Mouse (Mus musculus) forebrain, embryonic 13.5 days (tissue): ENCODE measurements around the gene Mefv. TPM values are rescaled to one million over a fixed set of nuclear protein-coding genes. Genes with fewer than 3 reads are reported as not detected.

Experiments
- ATAC-seq: fragments of 200-750 bp; cut with Nextera tagmentation; 2 replicates; pipeline ENCODE4 v1.8.0; 2017
- H3K27ac ChIP-seq: fragments of 300-500 bp; sonication (generic); 2 replicates; pipeline ENCODE4 v1.5.1; 2015; ENCODE audit warnings: inconsistent platforms, mild to moderate bottlenecking, moderate library complexity
- H3K27me3 ChIP-seq: fragments of 300-500 bp; sonication (generic); 2 replicates; pipeline ENCODE4 v1.6.1; 2015; ENCODE audit warnings: mild to moderate bottlenecking, inconsistent platforms
- H3K36me3 ChIP-seq: fragments of 300-500 bp; sonication (generic); 2 replicates; pipeline ENCODE4 v1.6.1; 2015; ENCODE audit warnings: mild to moderate bottlenecking, inconsistent platforms; ENCODE audit not compliant: poor library complexity, severe bottlenecking
- H3K4me1 ChIP-seq: fragments of 300-500 bp; sonication (generic); 2 replicates; pipeline ENCODE4 v1.6.1; 2015; ENCODE audit warnings: inconsistent platforms
- H3K4me2 ChIP-seq: fragments of 300-500 bp; sonication (generic); 2 replicates; pipeline ENCODE4 v1.6.1; 2015; ENCODE audit warnings: inconsistent platforms, mild to moderate bottlenecking, moderate library complexity
- H3K4me3 ChIP-seq: fragments of 300-500 bp; sonication (generic); 2 replicates; pipeline ENCODE4 v1.5.1; 2015; ENCODE audit warnings: mild to moderate bottlenecking, inconsistent platforms
- H3K9ac ChIP-seq: fragments of 300-500 bp; sonication (generic); 2 replicates; pipeline ENCODE4 v1.6.1; 2015; ENCODE audit warnings: mild to moderate bottlenecking, inconsistent platforms
- H3K9me3 ChIP-seq: fragments of 300-500 bp; sonication (generic); replicated peaks from 2 replicates; pipeline ENCODE4 v1.6.1; 2016; ENCODE audit warnings: inconsistent platforms
- WGBS: fragments of 180-500 bp; shearing (Covaris S2); methylation state at CpG from one replicate; pipeline ENCODE4 v1.1.7; 2015; 5-methylcytosine and 5-hydroxymethylcytosine counted together
- polyA plus RNA-seq: library from polyadenylated mRNA; unstranded; fragments of >200 nt; fragmentation: Nextera tagmentation; extraction: Ambion mirVana; gene quantifications from 2 replicates; pipeline ENCODE4 v1.2.1, GENCODE M21; 2015

The Mefv gene
- not detected in 2 replicates for polyA plus RNA-seq

- no peak within 1 kb of the TSS for H3K4me2 ChIP-seq
- H3K4me1 ChIP-seq = no peaks in the 10 kb centered on the region
- no peak within 1 kb of the TSS for H3K9ac ChIP-seq
- no peaks in the 10 kb centered on the region for H3K9me3 ChIP-seq
- ATAC-seq = no peak
- no peak within 1 kb of the TSS for H3K27ac ChIP-seq
- H3K27me3 ChIP-seq = no peaks in the 10 kb centered on the region
- H3K36me3 ChIP-seq = no peaks in the 10 kb centered on the region
- WGBS = 95% methylated on average over 6 of the region's 6 CpGs
- no peak within 1 kb of the TSS for H3K4me3 ChIP-seq
Measured at GRCm38 (mm10) chr16:3717980-3718379, at the start of gene Mefv. Gene Mefv, minus strand, starts transcription at chr16:3718097.

DNA sequence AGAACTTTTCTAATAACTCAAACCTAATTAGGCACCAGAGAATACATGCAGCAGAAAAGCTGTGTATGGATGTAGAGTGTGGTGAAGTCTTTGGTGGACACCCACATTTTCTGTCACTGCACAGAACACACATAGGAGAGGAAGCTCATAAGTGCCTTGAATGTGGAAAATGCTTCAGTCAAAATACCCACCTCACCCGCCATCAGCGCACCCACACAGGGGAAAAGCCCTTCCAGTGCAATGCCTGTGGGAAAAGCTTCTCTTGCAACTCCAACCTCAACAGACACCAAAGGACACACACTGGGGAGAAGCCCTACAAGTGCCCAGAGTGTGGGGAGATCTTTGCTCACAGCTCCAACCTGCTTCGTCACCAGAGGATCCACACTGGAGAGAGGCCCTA lies 31.1 kb upstream of the Mefv start:
- H3K27me3 ChIP-seq = no peaks in the 10 kb centered on the region
- peaks cover 23% of the 10 kb centered on the region for H3K4me1 ChIP-seq
- H3K4me3 ChIP-seq = no peak overlapping the region
- no peak for ATAC-seq
- H3K27ac ChIP-seq = no peak overlapping the region
- peaks cover 70% of the 10 kb centered on the region for H3K36me3 ChIP-seq
- peaks cover 22% of the 10 kb centered on the region for H3K9me3 ChIP-seq
- H3K4me2 ChIP-seq = no peak overlapping the region
- WGBS = 99% methylated on average over 3 of the region's 3 CpGs
- H3K9ac ChIP-seq = no peak overlapping the region

GRCm38 (mm10) chr16:3745656-3746055 lies 27.8 kb upstream of the Mefv start:
- H3K27me3 ChIP-seq = no peaks in the 10 kb centered on the region
- H3K9me3 ChIP-seq = peaks cover 22% of the 10 kb centered on the region
- H3K27ac ChIP-seq = no peak overlapping the region
- 97% methylated on average over 4 of the region's 4 CpGs for WGBS
- H3K4me2 ChIP-seq = peak overlapping the region; percentile 91
- peak overlapping the region; percentile 45; the same call in 1 of the 2 replicates for H3K9ac ChIP-seq
- ATAC-seq = no peak
- peaks cover 27% of the 10 kb centered on the region for H3K4me1 ChIP-seq
- peaks cover 49% of the 10 kb centered on the region for H3K36me3 ChIP-seq
- H3K4me3 ChIP-seq = peak overlapping the region; percentile 91

DNA sequence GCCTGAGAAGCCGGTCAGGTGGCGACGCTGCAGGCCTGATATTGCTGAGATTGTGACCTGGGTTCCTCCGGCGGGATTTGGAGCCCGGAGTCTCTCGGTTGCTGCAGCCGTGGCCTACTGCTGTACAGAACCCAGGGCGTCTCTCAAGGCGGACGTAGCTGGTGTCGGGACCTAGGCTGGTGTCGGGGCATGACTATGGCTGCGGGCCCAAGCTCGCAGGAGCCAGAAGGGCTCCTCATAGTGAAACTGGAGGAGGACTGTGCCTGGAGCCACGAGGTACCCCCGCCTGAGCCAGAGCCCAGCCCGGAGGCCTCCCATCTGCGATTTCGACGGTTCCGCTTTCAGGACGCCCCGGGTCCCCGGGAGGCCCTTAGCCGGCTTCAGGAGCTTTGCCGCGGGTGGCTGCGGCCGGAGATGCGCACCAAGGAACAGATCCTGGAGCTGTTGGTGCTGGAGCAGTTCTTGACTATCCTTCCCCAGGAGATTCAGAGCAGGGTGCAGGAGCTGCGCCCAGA lies 26.3 kb upstream of the Mefv start:
- Histone ChIP-seq H3K4me3 (peak overlapping the region; percentile 91), H3K4me2 (peak overlapping the region; percentile 91), H3K9me3 (peaks cover 13% of the 10 kb centered on the region), H3K36me3 (peaks cover 35% of the 10 kb centered on the region), H3K9ac (peak overlapping the region; percentile 88), H3K4me1 (peaks cover 27% of the 10 kb centered on the region), H3K27ac (peak overlapping the region; percentile 80), H3K27me3 (no peaks in the 10 kb centered on the region)
- ATAC-seq = no peak
- under 1% methylated on average over 32 of the region's 32 CpGs for WGBS

DNA sequence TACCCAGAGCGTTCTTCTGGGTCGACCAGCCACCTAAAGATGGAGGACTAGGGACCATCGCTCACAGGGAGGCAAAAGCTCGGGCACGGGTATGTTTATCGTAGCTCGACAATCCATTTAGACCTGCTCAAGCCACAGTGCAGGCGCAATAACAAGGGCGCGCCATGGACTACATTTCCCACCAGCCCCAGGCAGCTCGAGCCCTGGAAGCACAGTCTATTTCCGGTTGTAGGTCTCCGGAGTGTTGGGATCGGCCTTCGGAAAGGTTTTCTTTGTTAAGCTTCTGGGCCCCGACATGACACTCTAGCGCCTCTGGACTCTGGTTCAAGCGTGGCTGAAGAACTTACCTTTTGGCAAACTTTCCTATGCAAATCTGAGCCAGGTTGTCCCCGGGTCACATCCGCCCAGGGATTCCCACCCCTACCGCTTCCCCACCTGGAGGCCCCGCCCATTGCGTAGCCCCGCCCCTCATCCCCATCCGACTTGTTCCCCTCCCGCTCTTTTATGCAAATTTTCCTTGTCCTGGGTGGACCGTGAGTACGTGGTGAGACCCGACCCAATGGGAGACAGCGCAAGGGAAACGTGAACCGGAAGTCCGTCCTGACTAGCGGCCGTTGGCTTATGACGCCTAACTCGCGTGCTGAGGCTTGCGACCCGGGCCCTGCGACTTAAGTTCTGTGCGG lies 25.7 kb upstream of the Mefv start, which contains the start of gene Zfp263:
Gene Zfp263 (plus strand): TSS at position 591 of the 683 bp plus-strand sequence.
- H3K36me3 ChIP-seq = peaks cover 29% of the 10 kb centered on the region
- peak within 1 kb of the TSS; percentile 91 for H3K4me2 ChIP-seq
- no peaks in the 10 kb centered on the region for H3K27me3 ChIP-seq
- WGBS = under 1% methylated on average over 42 of the region's 42 CpGs
- ATAC-seq = peak; percentile 98
- H3K9ac ChIP-seq = peak within 1 kb of the TSS; percentile 88
- peak within 1 kb of the TSS; percentile 91 for H3K4me3 ChIP-seq
- H3K9me3 ChIP-seq = peaks cover 7% of the 10 kb centered on the region
- H3K27ac ChIP-seq = peak within 1 kb of the TSS; percentile 80
- peaks cover 27% of the 10 kb centered on the region for H3K4me1 ChIP-seq

- H3K36me3 ChIP-seq = peaks cover 19% of the 10 kb centered on the region
- 0 out of 2 replicates have a peak, but pooled peaks cover 2% of the 10 kb centered on the region for H3K9me3 ChIP-seq
- no peak for ATAC-seq
- H3K4me2 ChIP-seq = no peak overlapping the region
- H3K27ac ChIP-seq = no peak overlapping the region
- no peak overlapping the region for H3K4me3 ChIP-seq
- no peaks in the 10 kb centered on the region for H3K27me3 ChIP-seq
- peaks cover 27% of the 10 kb centered on the region for H3K4me1 ChIP-seq
- 95% methylated on average over 6 of the region's 6 CpGs for WGBS
- no peak overlapping the region for H3K9ac ChIP-seq
Measured at GRCm38 (mm10) chr16:3742466-3742865, 24.6 kb upstream of the Mefv start.

DNA sequence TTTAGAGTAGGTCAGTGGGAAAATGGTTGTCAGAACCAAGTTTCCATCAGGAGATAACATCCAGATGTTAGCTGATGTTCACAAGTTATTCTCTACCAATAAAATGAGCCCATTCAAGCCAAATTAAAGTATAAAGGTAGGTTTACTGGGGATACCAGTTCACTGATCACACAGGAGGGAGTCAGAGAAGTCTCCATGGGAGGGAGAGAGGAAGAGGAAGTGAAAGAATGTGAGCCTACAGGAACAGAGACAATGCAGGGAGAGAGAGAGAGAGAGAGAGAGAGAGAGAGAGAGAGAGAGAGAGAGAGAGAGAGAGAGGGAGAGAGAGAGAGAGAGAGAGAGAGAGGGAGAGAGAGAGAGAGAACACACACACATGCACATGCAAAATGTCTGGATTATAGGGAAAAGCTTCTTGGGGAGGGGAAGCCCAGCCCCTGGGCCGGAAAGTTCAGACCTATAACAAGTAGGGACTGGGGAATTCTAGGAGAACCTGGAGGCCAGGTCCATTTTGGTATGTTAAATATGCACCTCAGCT lies 15.4 kb upstream of the Mefv start:
- no peak overlapping the region for H3K27ac ChIP-seq
- H3K9ac ChIP-seq = no peak overlapping the region
- H3K4me2 ChIP-seq = no peak overlapping the region
- H3K4me1 ChIP-seq = no peaks in the 10 kb centered on the region
- no peaks in the 10 kb centered on the region for H3K9me3 ChIP-seq
- no peaks in the 10 kb centered on the region for H3K36me3 ChIP-seq
- H3K4me3 ChIP-seq = no peak overlapping the region
- no peaks in the 10 kb centered on the region for H3K27me3 ChIP-seq
- ATAC-seq = no peak
- 85% methylated on average over 1 of the region's 1 CpGs for WGBS

DNA sequence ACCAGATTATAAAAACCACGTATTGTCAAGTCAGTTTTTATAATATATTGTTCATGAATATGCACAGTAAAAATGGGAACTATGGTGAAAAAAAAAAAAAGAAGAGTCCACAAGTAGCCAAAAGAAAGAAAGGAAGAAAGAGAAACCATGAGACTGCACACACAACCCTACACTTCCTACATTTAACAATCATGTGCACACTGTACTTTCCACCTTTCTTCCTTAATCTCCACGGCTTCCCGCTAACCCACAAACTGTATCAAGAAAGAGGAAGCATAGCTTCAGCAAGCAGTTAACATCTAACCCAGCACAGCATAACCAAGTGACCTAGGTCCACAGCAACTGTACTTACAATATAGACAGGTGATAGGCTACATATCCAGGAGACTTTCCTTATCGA lies 14.7 kb upstream of the Mefv start:
- Histone ChIP-seq H3K9ac (no peak overlapping the region), H3K4me3 (no peak overlapping the region), H3K27ac (no peak overlapping the region), H3K36me3 (no peaks in the 10 kb centered on the region), H3K4me1 (no peaks in the 10 kb centered on the region), H3K9me3 (no peaks in the 10 kb centered on the region), H3K4me2 (no peak overlapping the region), H3K27me3 (no peaks in the 10 kb centered on the region)
- 91% methylated on average over 4 of the region's 4 CpGs for WGBS
- ATAC-seq = no peak

DNA sequence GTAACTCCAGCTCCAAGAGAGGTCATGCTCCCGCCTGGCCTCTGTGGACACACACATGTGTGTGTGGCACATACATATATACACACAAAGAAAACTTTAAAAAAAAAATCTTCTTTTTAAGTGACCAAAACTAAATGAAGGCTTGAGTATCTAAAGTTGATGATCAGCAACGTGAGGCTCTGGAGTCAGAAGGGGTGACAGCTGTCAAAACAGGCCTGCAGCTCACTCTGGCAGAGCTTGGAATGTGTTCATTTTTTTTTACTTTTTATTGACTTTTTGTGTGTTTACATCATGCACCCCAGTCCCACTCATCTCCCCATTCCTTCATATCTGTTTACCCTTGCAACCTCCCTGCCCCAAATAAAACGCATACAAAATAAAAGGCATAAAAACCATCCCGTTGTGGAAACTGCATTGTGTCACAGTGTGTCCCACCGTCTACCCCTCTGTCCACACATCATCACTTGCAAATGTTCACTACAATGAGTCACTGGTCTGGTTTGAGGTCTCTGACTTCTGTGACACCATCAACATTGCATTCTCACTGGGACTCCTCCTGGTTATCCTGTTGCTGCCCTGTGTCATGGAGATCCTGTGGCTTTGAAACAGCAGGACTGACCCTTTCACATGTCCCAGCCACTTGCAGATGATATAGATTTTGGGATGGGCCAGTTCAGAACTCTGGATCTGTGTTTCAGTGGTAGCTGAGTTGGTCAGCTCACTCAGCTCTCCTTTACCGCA lies 10.3 kb upstream of the Mefv start:
- no peak for ATAC-seq
- H3K27me3 ChIP-seq = no peaks in the 10 kb centered on the region
- no peak overlapping the region for H3K27ac ChIP-seq
- no peaks in the 10 kb centered on the region for H3K9me3 ChIP-seq
- H3K36me3 ChIP-seq = no peaks in the 10 kb centered on the region
- no peaks in the 10 kb centered on the region for H3K4me1 ChIP-seq
- 88% methylated on average over 6 of the region's 6 CpGs for WGBS
- no peak overlapping the region for H3K9ac ChIP-seq
- no peak overlapping the region for H3K4me2 ChIP-seq
- no peak overlapping the region for H3K4me3 ChIP-seq

DNA sequence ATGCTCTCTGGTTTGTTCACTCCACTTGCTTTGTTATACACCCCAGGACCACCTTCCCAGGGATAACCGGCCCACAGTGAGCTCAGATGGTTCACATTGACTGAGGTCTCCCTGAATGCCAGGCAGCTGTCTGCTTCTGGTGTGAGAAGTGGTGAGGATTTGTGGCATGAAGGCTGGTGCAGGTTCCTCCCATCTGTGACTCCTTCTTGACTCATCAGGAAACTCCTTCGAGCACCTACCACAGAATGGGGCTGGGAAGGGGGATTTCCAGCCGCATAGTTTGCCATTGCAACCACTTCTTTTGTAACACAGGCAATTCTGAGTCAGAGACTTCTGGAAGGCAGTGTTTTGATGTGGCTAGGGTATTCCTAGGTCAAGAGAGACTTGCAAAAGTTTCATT lies 5.3 kb upstream of the Mefv start:
- no peak for ATAC-seq
- no peak overlapping the region for H3K4me2 ChIP-seq
- H3K9ac ChIP-seq = no peak overlapping the region
- H3K4me3 ChIP-seq = no peak overlapping the region
- H3K4me1 ChIP-seq = no peaks in the 10 kb centered on the region
- H3K9me3 ChIP-seq = no peaks in the 10 kb centered on the region
- no peaks in the 10 kb centered on the region for H3K36me3 ChIP-seq
- H3K27ac ChIP-seq = no peak overlapping the region
- WGBS = 83% methylated on average over 3 of the region's 3 CpGs
- H3K27me3 ChIP-seq = no peaks in the 10 kb centered on the region

DNA sequence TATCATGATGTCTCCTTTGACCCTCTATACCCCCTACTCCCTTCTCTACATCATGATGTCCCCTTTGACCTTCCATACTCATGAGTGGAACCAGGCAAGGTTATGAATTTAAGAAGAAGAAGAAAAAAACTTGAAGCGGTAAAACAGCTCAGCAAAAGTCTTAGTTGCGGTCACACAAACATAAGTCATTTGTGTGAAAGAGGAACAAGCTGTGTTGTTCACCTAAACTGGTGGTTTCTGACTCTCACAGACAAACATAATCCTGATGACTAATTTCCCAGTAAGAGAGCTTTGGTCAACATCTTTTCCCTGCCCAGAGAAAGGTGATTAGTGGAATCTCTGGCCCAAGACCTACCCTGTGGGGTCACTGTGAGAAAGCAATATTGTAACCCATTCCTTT lies 3.2 kb downstream of the Mefv start:
- Histone ChIP-seq H3K27me3 (no peaks in the 10 kb centered on the region), H3K4me3 (no peak overlapping the region), H3K9me3 (no peaks in the 10 kb centered on the region; the same call in 1 of the 2 replicates), H3K36me3 (no peaks in the 10 kb centered on the region), H3K27ac (no peak overlapping the region), H3K4me1 (no peaks in the 10 kb centered on the region), H3K9ac (no peak overlapping the region), H3K4me2 (no peak overlapping the region)
- 89% methylated on average over 2 of the region's 2 CpGs for WGBS
- ATAC-seq = no peak

GRCm38 (mm10) chr16:3706680-3707079 lies 11.2 kb downstream of the Mefv start:
- H3K9me3 ChIP-seq = peaks cover 14% of the 10 kb centered on the region
- no peak overlapping the region for H3K4me2 ChIP-seq
- 92% methylated on average over 6 of the region's 6 CpGs for WGBS
- no peaks in the 10 kb centered on the region for H3K36me3 ChIP-seq
- no peaks in the 10 kb centered on the region for H3K27me3 ChIP-seq
- no peak for ATAC-seq
- H3K4me3 ChIP-seq = no peak overlapping the region
- no peak overlapping the region for H3K9ac ChIP-seq
- no peak overlapping the region for H3K27ac ChIP-seq
- no peaks in the 10 kb centered on the region for H3K4me1 ChIP-seq
